Mouse (Mus musculus) heart, adult 9 months (tissue): ENCODE measurements around the gene Ankrd6.

Source experiments
- DNase-seq, 2 experiments: peaks; one replicate each; pipeline ENCODE4 v3.0.0; 2022; ENCODE audit warnings: low spot score in 2 of 2

Ankrd6 gene

DNA sequence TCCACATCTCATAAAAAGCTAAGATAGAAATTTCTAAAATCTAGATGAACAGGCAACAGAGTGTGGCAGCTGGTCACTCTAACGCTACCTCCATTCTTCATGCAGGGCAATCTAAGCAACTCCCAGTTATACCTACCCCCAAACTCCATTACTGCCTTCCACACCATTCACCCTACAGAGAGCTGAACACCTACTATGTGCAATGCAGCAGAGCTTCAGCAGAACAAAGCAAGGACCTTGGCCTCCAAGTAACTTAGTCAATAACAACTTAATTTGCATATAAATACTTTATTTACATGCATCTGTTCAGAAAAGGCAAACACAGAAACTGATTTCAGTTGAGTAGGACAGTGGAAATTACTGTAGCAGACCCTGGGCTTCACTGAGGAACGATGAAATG is 44.7 kb downstream of the Ankrd6 start:
- DNase-seq, result no peak

DNA sequence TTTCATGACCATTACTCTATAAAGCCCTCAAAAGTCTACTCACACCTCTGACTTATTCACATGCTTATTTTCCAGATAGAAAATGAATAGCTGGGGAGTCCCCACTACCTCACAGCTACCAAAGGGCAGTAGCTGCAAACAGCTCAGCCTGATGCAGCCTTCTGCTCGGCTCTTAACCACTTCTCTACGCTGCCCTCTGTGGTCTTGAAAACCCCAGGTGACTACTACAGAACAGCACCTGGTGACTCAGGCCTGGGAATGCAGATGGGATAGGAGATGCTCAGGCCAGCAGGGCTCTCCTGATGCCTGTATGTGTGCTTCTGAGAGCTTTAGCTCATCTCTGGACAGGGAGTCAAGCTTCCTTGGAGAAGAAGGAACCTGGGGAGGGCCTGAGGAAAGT is 45.3 kb downstream of the Ankrd6 start:
- no peak for DNase-seq

DNA sequence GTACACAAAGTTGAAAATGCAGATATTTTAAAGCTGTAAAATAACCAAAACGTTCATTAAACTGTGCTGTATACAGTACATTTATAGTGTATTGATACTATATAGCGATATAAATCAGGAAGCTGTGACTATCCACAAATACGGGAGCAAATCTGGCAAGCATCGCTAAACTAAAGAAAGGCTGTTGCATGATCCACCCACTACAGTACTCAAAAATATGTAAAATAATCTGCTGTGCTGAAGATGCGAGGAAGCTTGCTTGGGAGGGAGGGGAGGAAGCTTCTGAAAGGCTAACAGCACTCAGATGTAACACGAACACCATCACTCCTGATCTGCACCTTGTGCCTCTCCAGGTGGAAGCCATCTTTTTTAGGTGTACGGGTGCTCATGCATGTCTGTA is 46.8 kb downstream of the Ankrd6 start:
- DNase-seq, result no peak

- no peak for DNase-seq
These were observed 51.6 kb downstream of the Ankrd6 start for GRCm38 (mm10) chr4:32899051-32899450.

GRCm38 (mm10) chr4:32891341-32891740 is 59.3 kb downstream of the Ankrd6 start:
- DNase-seq, result no peak

GRCm38 (mm10) chr4:32890735-32891098 is 59.9 kb downstream of the Ankrd6 start:
- DNase-seq, result peak in 1 of 2 experiments; percentile 11

DNA sequence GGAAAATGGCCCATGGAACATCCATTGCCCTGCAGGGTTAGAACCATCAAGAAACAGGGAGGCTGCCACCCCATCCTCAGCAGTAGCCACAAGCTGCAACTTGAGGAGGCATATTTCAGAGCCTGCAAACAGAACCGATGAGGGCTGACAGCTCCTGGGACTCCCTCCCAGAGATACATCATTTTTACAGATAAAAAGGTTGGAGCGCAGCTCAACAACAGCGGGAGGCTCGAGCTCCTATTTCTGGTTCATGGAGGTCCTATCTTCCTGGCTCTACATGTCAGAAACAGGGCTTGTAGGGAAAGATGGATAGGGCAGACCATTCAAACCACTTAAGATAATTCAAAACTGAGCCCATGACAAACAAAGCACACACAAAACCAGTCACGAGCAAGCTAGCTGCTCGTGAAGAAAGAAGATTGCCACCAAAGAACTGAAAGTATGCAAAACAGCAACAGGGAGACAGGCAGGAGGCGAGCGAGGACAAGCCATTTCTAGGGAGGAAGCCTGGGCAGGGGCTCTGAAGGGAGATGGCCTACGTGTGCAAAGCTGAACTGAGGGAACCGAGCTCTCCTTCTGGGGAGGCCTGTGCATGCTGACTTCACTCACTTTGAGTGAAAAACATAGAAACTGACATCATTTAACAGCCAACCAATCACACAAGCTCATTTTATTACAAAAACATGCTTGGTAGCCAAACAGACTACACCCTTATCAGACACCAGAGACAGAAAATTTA is 60.5 kb downstream of the Ankrd6 start:
- peak; percentile 37 to 45 for DNase-seq

DNA sequence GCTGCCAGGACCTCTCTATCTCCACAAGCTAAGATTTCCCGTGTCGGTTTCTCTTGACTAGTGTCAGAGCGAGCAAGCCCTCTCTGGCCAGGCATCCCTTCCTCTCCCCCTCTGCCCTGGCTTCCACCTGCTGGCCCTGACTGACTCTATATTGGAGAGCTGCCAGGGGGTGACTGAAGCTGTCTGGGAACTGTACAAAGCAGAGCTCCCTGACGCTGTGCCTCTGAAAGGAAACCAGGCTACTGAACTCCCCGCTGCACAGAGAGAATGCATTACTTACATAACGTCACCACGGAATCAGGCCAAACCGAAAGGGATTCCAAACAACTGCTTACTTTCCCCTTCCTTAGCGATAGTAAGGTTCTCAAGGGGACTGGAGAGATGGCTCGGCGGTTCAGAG is 61.4 kb downstream of the Ankrd6 start:
- DNase-seq, result peak; percentile 77 to 81

- no peak for DNase-seq
These were observed 64.2 kb downstream of the Ankrd6 start for GRCm38 (mm10) chr4:32886479-32886878.

GRCm38 (mm10) chr4:32884599-32884998 is 66.0 kb downstream of the Ankrd6 start:
- no peak for DNase-seq

- no peak for DNase-seq
These were observed 69.6 kb downstream of the Ankrd6 start for GRCm38 (mm10) chr4:32881001-32881400.

DNA sequence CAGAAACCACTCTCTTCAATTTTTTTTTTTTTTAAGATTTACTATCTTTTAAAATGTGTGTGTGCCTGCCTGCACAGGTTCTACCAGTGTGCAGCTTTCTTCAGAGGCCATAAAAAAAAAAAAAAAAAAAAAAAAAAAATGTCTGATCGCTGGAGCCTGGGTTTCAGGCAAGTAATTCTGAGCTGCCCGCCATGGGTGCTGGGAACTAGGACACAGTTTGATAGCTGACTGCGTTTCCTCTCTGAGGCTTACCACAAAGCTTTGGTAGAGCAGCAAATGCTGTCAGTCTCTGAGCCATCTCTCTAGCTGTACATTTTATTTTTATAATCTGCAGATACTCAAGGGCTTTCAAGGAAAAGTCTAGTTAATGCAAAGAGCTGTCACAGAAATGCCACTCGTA is 76.0 kb downstream of the Ankrd6 start:
- DNase-seq, result no peak

- DNase-seq, result no peak
These were observed 78.4 kb downstream of the Ankrd6 start for GRCm38 (mm10) chr4:32872189-32872749.

DNA sequence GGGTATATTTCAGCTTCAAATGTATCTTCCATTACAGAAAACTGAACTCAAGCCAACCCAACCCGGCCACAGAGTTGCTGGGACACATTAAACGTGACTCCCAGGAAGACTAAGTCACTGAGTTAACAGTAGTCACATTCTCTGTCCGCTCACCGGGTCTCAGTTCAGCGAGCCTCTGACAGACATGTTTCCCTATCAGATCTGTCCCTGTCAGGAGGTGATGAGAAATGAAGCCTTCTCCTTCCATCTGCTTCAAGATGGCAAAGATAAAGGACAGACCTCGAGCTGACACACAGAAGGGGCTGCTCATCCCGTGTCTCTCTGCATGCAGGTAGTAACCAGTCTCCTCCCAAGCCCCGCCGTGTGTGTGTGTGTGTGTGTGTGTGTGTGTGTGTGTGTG is 81.3 kb downstream of the Ankrd6 start:
- no peak for DNase-seq

DNA sequence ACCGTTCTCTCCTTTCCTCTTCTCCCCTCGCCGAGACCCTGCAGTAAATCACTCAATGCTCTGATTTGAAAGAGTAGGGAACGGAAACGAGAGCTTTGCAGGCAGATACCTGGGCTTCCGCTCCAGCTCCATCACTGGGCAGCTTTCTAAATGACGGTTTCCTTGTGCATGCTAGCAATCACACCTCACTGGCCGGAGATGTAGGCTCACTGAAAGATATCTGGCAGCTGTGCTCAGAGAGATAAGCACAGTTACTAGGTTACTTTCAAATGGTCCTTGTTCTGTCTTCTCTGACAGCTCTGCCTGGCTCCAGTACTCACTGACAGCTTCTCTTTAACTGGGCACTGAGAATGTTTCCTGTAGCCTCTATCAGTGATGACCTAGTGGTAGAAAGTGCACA is 81.8 kb downstream of the Ankrd6 start:
- no peak for DNase-seq

- no peak for DNase-seq
These were observed 82.2 kb downstream of the Ankrd6 start for GRCm38 (mm10) chr4:32868437-32868836.

DNA sequence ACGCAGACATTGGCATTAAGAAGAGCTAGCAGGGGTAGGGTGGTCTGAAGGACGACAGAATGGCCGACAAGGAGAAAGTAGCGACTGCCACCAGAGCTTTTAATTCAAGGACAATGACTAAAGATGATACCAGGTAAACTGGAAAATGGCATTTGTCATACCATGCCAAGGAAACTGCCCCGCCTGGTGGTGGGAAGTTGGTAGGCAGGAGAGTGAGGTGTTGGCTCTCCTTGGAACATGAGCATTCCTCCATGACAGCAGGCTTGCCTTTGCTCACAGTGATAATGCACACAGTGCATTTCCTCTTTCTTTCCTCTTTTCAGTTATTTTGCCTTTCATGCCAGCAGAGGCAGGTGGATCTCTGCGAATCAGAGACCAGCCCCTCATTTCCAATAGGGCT is 83.2 kb downstream of the Ankrd6 start:
- DNase-seq, result no peak

- no peak for DNase-seq
These were observed 85.8 kb downstream of the Ankrd6 start for GRCm38 (mm10) chr4:32864867-32865242.

DNA sequence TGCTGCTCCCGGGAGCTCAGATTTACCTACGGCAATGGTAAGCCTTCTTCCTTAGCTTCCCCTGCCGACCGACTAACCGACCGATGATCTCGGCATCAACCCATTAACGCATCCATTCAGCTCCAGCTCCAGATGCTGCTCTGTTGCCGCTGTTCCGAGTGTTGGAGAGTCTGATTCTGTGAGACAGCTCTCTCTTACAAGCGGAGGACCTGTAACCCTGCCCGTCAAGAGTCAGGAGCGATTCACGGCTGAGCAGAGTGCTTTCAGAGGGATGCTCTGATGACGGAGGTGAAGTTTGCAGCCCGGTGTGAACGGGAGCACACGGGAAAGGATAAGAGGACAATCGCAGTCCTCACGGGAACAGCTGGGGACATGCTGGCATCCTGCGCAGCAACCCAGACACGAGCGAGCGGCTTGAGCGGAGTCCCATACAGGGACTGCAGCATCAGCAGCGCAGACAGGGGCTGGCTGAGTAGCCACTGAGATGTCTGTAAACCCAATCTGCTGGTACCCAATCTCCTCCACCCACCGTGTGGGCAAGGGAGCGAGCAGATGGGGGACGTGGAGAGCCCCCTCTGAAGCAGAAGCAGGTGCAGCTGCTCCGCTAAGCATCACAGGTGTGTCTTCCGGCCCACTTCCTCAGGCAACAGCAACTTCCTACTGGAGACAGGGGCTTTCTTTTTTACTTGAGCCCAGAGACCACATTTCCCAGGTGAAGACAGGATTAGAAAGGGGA is 86.3 kb downstream of the Ankrd6 start:
- DNase-seq, result no peak

DNA sequence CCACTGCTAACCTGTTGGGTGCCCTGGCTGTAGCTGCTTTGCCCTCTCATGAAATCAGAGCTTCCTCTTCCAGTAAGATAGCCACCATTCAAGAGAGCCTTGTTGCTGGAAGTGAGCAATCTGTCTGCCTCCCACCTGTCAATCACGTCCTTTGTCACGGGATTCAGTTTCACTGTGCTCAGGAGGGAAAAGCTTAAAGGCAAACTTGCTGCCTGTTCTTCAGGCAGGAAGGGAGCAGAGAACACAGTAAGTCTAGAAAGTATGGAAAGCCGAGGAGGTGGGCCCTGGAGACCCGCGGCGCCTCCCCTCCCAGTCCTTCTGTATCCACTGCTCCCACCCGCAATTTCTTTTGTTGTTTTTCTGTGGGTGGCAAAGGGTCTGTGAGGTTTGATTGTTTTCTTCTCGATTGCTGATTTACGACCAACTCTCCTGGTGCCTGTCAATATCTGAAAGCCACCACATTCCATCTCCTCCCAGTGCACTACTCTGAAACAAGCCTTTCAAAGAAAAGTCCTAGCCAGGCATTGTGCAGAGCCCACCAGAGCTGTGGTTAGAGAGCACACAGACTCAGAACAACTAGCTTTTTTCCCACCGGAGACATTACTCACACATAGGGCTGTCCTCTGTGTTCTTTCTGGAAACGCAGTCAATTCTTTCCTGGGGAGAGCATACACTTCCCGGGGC is 87.1 kb downstream of the Ankrd6 start:
- DNase-seq, result no peak

- DNase-seq, result no peak
These were observed 87.7 kb downstream of the Ankrd6 start for GRCm38 (mm10) chr4:32862751-32863446.
